9 mouse cellular contexts compared by ENCODE assay signal in genomic region chr6:146170603-146171051, GRCm38 (mm10).
DNase-seq lines count a peak whose midpoint lies in the region; ATAC-seq and TF ChIP-seq lines count a peak whose summit lies in the region.
"Had no signal": no experiment of that assay in that cellular context is flagged by ENCODE, and none has a peak within 500 bp of the region (broad histone marks: within the 10 kb centered on the region; RNA-seq: fewer than 3 reads in every experiment).

No protein-coding gene starts in this region.

- intact Hi-C loops in heart, postnatal 25 days (cut with DNase I), result loop anchor here (5.0 kb wide), 1 partner anchor 338 kb away; no protein-coding TSS in a partner anchor

- H3K27me3 ChIP-seq in liver, embryonic 14.5 days (ENCODE audit: control insufficient read depth, insufficient read depth, low read length), result no peaks in the 10 kb centered on the region
- H3K27me3 ChIP-seq: midbrain, embryonic 12.5 days had no signal

- peak; percentile 25 for DNase-seq in embryo, embryonic 11 days
- no peak for DNase-seq in embryo, embryonic 9.5 days (ENCODE audit: extremely low spot score)
- peak; percentile 37 for DNase-seq in heart, postnatal 25 days (ENCODE audit: low spot score)
- DNase-seq in liver, embryonic 14.5 days (ENCODE audit: low read depth in 3 of 3, low spot score in 3 of 3), result no peak
- no peak for DNase-seq in urinary bladder, postnatal 10 days (ENCODE audit: low spot score)
- DNase-seq in urinary bladder, adult 2 months (ENCODE audit: low spot score), result no peak
- no peak for DNase-seq in layer of hippocampus, adult 18-20 months (ENCODE audit: low spot score in 2 of 2)

- H3K9me3 ChIP-seq in liver, embryonic 14.5 days (ENCODE audit: control insufficient read depth, low read length), result no peaks in the 10 kb centered on the region
- H3K9me3 ChIP-seq: midbrain, embryonic 12.5 days had no signal

- TF ChIP-seq CTCF in bone marrow, adult 2 months (IDR thresholded peaks at IDR 0.05; ENCODE audit: control insufficient read depth, insufficient read depth, low read length), result no peak
- TF ChIP-seq CTCF in liver, embryonic 14.5 days (IDR thresholded peaks at IDR 0.05; ENCODE audit: low read depth), result no peak

- H3K4me3 ChIP-seq in bone marrow, adult 2 months (replicated peaks; ENCODE audit: control insufficient read depth, low read depth, low read length), result peak overlapping the region; percentile 14
- no peak overlapping the region for H3K4me3 ChIP-seq in liver, embryonic 14.5 days (ENCODE audit: insufficient read depth in 1 of 2, low read depth in 2 of 2, low read length in 2 of 2)
- H3K4me3 ChIP-seq: midbrain, embryonic 12.5 days had no signal

- H3K4me2 ChIP-seq in liver, embryonic 14.5 days (ENCODE audit: low read depth), result peak overlapping the region; percentile 29
- H3K4me2 ChIP-seq: midbrain, embryonic 12.5 days had no signal

- 22% methylated on average over 14 of the region's 14 CpGs for WGBS in bone marrow, adult 2 months
- WGBS in liver, embryonic 14.5 days (ENCODE audit: insufficient replicate concordance), result 14% methylated on average over 14 of the region's 14 CpGs

- TF ChIP-seq EP300 in liver, embryonic 14.5 days (IDR thresholded peaks at IDR 0.05; ENCODE audit: low read depth), result no peak

- H3K27ac ChIP-seq in bone marrow, adult 2 months (ENCODE audit: control insufficient read depth, insufficient read depth, low read depth, low read length, poor library complexity), result peak overlapping the region; percentile 52
- no peak overlapping the region for H3K27ac ChIP-seq in liver, embryonic 14.5 days
- H3K27ac ChIP-seq: midbrain, embryonic 12.5 days had no signal

- TF ChIP-seq POLR2A in bone marrow, adult 2 months (IDR thresholded peaks at IDR 0.05; ENCODE audit: borderline replicate concordance, control insufficient read depth, low read depth, low read length), result no peak

- H3K36me3 ChIP-seq in liver, embryonic 14.5 days (replicated peaks; ENCODE audit: control insufficient read depth, insufficient read depth, low read depth), result no peaks in the 10 kb centered on the region
- H3K36me3 ChIP-seq: midbrain, embryonic 12.5 days had no signal

- no peak for ATAC-seq in liver, embryonic 14.5 days (ENCODE audit: insufficient read depth)

- H3K4me1 ChIP-seq in bone marrow, adult 2 months (ENCODE audit: control insufficient read depth, insufficient read depth, low read length), result peaks cover 2% of the 10 kb centered on the region; the same call in 1 of the 2 replicates
- H3K4me1 ChIP-seq in liver, embryonic 14.5 days (replicated peaks; ENCODE audit: control insufficient read depth in 2 of 2, insufficient read depth in 2 of 2, low read length in 1 of 2), result no peaks in the 10 kb centered on the region
- H3K4me1 ChIP-seq: midbrain, embryonic 12.5 days had no signal

- H3K9ac ChIP-seq in liver, embryonic 14.5 days (replicated peaks), result no peak overlapping the region
- H3K9ac ChIP-seq: midbrain, embryonic 12.5 days had no signal

Comparison
In these comparisons a context has a peak if more than half of its experiments do, and no peak if none do; other contexts are left out.
1. DNase-seq: peak in embryo, embryonic 11 days (single experiment) and heart, postnatal 25 days (single experiment); none in embryo, embryonic 9.5 days (single experiment), liver, embryonic 14.5 days (0 of 3), urinary bladder, postnatal 10 days (single experiment), urinary bladder, adult 2 months (single experiment) and layer of hippocampus, adult 18-20 months (0 of 2).